Mouse (Mus musculus) thymus, adult 2 months (tissue): Measurements from ENCODE around the gene Lrba.

Experiments used
- CTCF ChIP-seq: fragments of 200-500 bp; IDR thresholded peaks from 2 replicates; pipeline ENCODE4 v1.5.1; 2012; ENCODE audit warnings: mild to moderate bottlenecking, control low read depth, low read length, moderate library complexity, borderline replicate concordance; ENCODE audit not compliant: control insufficient read depth, poor library complexity, insufficient read depth; ENCODE audit errors: extremely low read depth
- POLR2A ChIP-seq: fragments of 200-500 bp; IDR thresholded peaks from 2 replicates; pipeline ENCODE4 v1.6.1; 2012; ENCODE audit warnings: mild to moderate bottlenecking, low read length, control low read depth, moderate library complexity; ENCODE audit not compliant: control insufficient read depth, poor library complexity, insufficient read depth; ENCODE audit errors: extremely low read depth

GRCm38 (mm10) chr3:86759383-86759782 lies 534.9 kb downstream of the Lrba start:
- TF ChIP-seq CTCF (no peak), POLR2A (no peak)
